Mouse (Mus musculus) liver, embryonic 14.5 days (tissue): ENCODE results near the gene Asic1. TPM values are rescaled to one million over a fixed set of nuclear protein-coding genes. Genes with fewer than 3 reads are reported as not detected.

Experiments
- ATAC-seq: fragments of 200-750 bp; cut with Nextera tagmentation; 2 replicates; pipeline ENCODE4 v1.8.0; 2017; ENCODE audit warnings: moderate number of reproducible peaks, mild to moderate bottlenecking, moderate library complexity; ENCODE audit not compliant: insufficient read depth
- DNase-seq, 3 experiments: peaks; one replicate each; pipeline ENCODE4 v3.0.0-alpha.2; 2012 to 2013; ENCODE audit warnings: low read depth in 3 of 3, low spot score in 3 of 3
- H3K27ac ChIP-seq: fragments of 300-500 bp; sonication (generic); 2 replicates; pipeline ENCODE4 v1.5.1; 2014; ENCODE audit warnings: moderate library complexity, mild to moderate bottlenecking, control low read depth, inconsistent platforms
- H3K27me3 ChIP-seq: fragments of 300-500 bp; sonication (generic); 2 replicates; pipeline ENCODE4 v1.6.1; 2014; ENCODE audit warnings: mild to moderate bottlenecking, low read length, moderate library complexity; ENCODE audit not compliant: control insufficient read depth, insufficient read depth
- H3K36me3 ChIP-seq: fragments of 300-500 bp; sonication (generic); replicated peaks from 2 replicates; pipeline ENCODE4 v1.6.1; 2014; ENCODE audit warnings: low read depth; ENCODE audit not compliant: control insufficient read depth, insufficient read depth
- H3K4me1 ChIP-seq, 2 experiments: fragments of 200-500 bp in 1 of 2; fragments of 300-500 bp in 1 of 2; sonication (generic) in 1 of 2; replicated peaks; 2 replicates each; pipeline ENCODE4 v1.6.1; 2012 to 2014; ENCODE audit warnings: antibody characterized with exemption in 1 of 2, inconsistent platforms in 1 of 2, low read length in 1 of 2; ENCODE audit not compliant: control insufficient read depth in 2 of 2, insufficient read depth in 2 of 2
- H3K4me2 ChIP-seq: fragments of 300-500 bp; sonication (generic); 2 replicates; pipeline ENCODE4 v1.6.1; 2014; ENCODE audit warnings: low read depth, mild to moderate bottlenecking, control low read depth, moderate library complexity
- H3K4me3 ChIP-seq, 2 experiments: fragments of 200-500 bp in 1 of 2; fragments of 300-500 bp in 1 of 2; sonication (generic) in 1 of 2; 2 replicates each; pipeline ENCODE4 v1.5.1; 2012 to 2014; ENCODE audit warnings: low read depth in 2 of 2, low read length in 2 of 2, mild to moderate bottlenecking in 2 of 2, control low read depth in 1 of 2, inconsistent platforms in 1 of 2, moderate library complexity in 1 of 2; ENCODE audit not compliant: insufficient read depth in 1 of 2
- H3K9ac ChIP-seq: fragments of 300-500 bp; sonication (generic); replicated peaks from 2 replicates; pipeline ENCODE4 v1.6.1; 2014; ENCODE audit warnings: mild to moderate bottlenecking, control low read depth, moderate library complexity
- H3K9me3 ChIP-seq: fragments of 300-500 bp; sonication (generic); 2 replicates; pipeline ENCODE4 v1.6.1; 2016; ENCODE audit warnings: low read length, mixed read lengths; ENCODE audit not compliant: control insufficient read depth
- CTCF ChIP-seq: IDR thresholded peaks from 2 replicates; pipeline ENCODE4 v1.5.1; 2016; ENCODE audit warnings: antibody characterized with exemption, low read depth, control low read depth
- EP300 ChIP-seq: IDR thresholded peaks from 2 replicates; pipeline ENCODE4 v1.6.1; 2016; ENCODE audit warnings: antibody characterized with exemption, low read depth
- WGBS: fragments of 180-500 bp; shearing (Covaris S2); extraction: QIAGEN DNeasy Blood & Tissue Kit; methylation state at CpG from one replicate; pipeline ENCODE4 v1.1.7; 2014; ENCODE audit not compliant: insufficient replicate concordance; 5-methylcytosine and 5-hydroxymethylcytosine counted together
- polyA plus RNA-seq, 2 experiments: library from polyadenylated mRNA; depleted of rRNA in 1 of 2; stranded (reverse) in 1 of 2; unstranded in 1 of 2; fragments of >200 nt; fragmentation: Nextera tagmentation in 1 of 2; extraction: Ambion mirVana in 1 of 2; gene quantifications; 2 replicates each; pipeline versions ENCODE4 v1.2.1 to v1.2.3; 2012 to 2014

Gene Asic1
- polyA plus RNA-seq, 2 experiments: 0.04 to 0.15 TPM

- TF ChIP-seq CTCF: no peak
- no peak for TF ChIP-seq EP300
- 41% methylated on average over 10 of the region's 10 CpGs for WGBS
- Histone ChIP-seq H3K27me3 (no peaks in the 10 kb centered on the region), H3K27ac (peak overlapping the region; percentile 27), H3K36me3 (peaks cover 6% of the 10 kb centered on the region), H3K9ac (no peak overlapping the region), H3K4me2 (peak overlapping the region; percentile 34), H3K4me3 (no peak overlapping the region), H3K9me3 (no peaks in the 10 kb centered on the region), H3K4me1 (peaks cover 2 to 15% of the 10 kb centered on the region in 2 experiments; a peak in 2 of 4 replicates)
- ATAC-seq (no peak), DNase-seq (no peak)
Measured at GRCm38 (mm10) chr15:99723120-99723514, 52.9 kb downstream of the Asic1 start.

- Histone ChIP-seq H3K9ac (no peak overlapping the region), H3K4me3 (no peak overlapping the region), H3K4me1 (peaks cover 2 to 15% of the 10 kb centered on the region in 2 experiments; a peak in 2 of 4 replicates), H3K36me3 (peaks cover 10% of the 10 kb centered on the region), H3K4me2 (peak overlapping the region; percentile 90), H3K27me3 (no peaks in the 10 kb centered on the region), H3K27ac (peak overlapping the region; percentile 27), H3K9me3 (no peaks in the 10 kb centered on the region)
- no peak for TF ChIP-seq CTCF
- no peak for TF ChIP-seq EP300
- DNase-seq (no peak), ATAC-seq (no peak)
- WGBS: 33% methylated on average over 11 of the region's 11 CpGs
Measured at GRCm38 (mm10) chr15:99723515-99724291, 53.5 kb downstream of the Asic1 start.

GRCm38 (mm10) chr15:99724292-99725021 is 54.3 kb downstream of the Asic1 start:
- Histone ChIP-seq H3K27ac (no peak overlapping the region), H3K4me3 (peak overlapping the region; percentile 15 to 23; a peak in 3 of 4 replicates), H3K9me3 (no peaks in the 10 kb centered on the region), H3K4me1 (peaks cover 2 to 15% of the 10 kb centered on the region in 2 experiments; a peak in 2 of 4 replicates), H3K36me3 (peaks cover 11% of the 10 kb centered on the region), H3K4me2 (peak overlapping the region; percentile 90), H3K9ac (peak overlapping the region; percentile 19; the same call in 1 of the 2 replicates), H3K27me3 (no peaks in the 10 kb centered on the region)
- TF ChIP-seq CTCF (peak; percentile 70), EP300 (no peak)
- 16% methylated on average over 16 of the region's 16 CpGs for WGBS
- DNase-seq (peak in 2 of 3 experiments; percentile 55 to 59), ATAC-seq (0 out of 2 replicates have a peak, but pooled peaks have one; percentile 5)

GRCm38 (mm10) chr15:99725341-99726155 is 55.4 kb downstream of the Asic1 start, which contains the start of gene Cox14:
Cox14 (plus strand) TSS chr15:99725618.
- DNase-seq (peak; percentile 93 to 96 (median 95)), ATAC-seq (peak; percentile 91)
- Histone ChIP-seq H3K27ac (peak within 1 kb of the TSS; percentile 34), H3K27me3 (no peaks in the 10 kb centered on the region), H3K9ac (peak within 1 kb of the TSS; percentile 90), H3K9me3 (no peaks in the 10 kb centered on the region), H3K4me2 (peak within 1 kb of the TSS; percentile 90), H3K36me3 (peaks cover 11% of the 10 kb centered on the region), H3K4me1 (peaks cover 2 to 15% of the 10 kb centered on the region in 2 experiments; a peak in 2 of 4 replicates), H3K4me3 (peak within 1 kb of the TSS; percentile 80 to 92)
- under 1% methylated on average over 67 of the region's 68 CpGs for WGBS
- peak; percentile 99 for TF ChIP-seq CTCF
- no peak for TF ChIP-seq EP300
